Mouse (Mus musculus) heart, embryonic 16.5 days (tissue): ENCODE data around the gene Ddt. TPM values are rescaled to one million over a fixed set of nuclear protein-coding genes. Genes with fewer than 3 reads are reported as not detected.
A peak's percentile ranks its signal among the peaks of the same experiment; 100 is the strongest.
"Not testable (repeated sequence)": the region's sequence is repeated elsewhere in the genome, so short reads cannot be mapped to it uniquely, and the experiment has no call there.

Source experiments
- ATAC-seq: fragments of 200-750 bp; cut with Nextera tagmentation; replicated peaks from 2 replicates; pipeline ENCODE4 v1.8.0; 2017; ENCODE audit warnings: moderate number of reproducible peaks; ENCODE audit not compliant: insufficient read depth, low FRiP score; ENCODE audit errors: extremely low read depth
- H3K27ac ChIP-seq: fragments of 300-500 bp; sonication (generic); 2 replicates; pipeline ENCODE4 v1.5.1; 2014; ENCODE audit warnings: mild to moderate bottlenecking, low read length, control low read depth, moderate library complexity
- H3K27me3 ChIP-seq: fragments of 300-500 bp; sonication (generic); 2 replicates; pipeline ENCODE4 v1.6.1; 2014; ENCODE audit warnings: low read length, mixed read lengths; ENCODE audit not compliant: control insufficient read depth, insufficient read depth
- H3K36me3 ChIP-seq: fragments of 300-500 bp; sonication (generic); 2 replicates; pipeline ENCODE4 v1.6.1; 2014; ENCODE audit not compliant: control insufficient read depth, insufficient read depth
- H3K4me1 ChIP-seq: fragments of 300-500 bp; sonication (generic); 2 replicates; pipeline ENCODE4 v1.6.1; 2014; ENCODE audit warnings: low read length, mixed read lengths; ENCODE audit not compliant: control insufficient read depth, insufficient read depth
- H3K4me2 ChIP-seq: fragments of 300-500 bp; sonication (generic); 2 replicates; pipeline ENCODE4 v1.6.1; 2014; ENCODE audit warnings: low read depth, mild to moderate bottlenecking, control low read depth, low read length
- H3K4me3 ChIP-seq: fragments of 300-500 bp; sonication (generic); 2 replicates; pipeline ENCODE4 v1.5.1; 2014; ENCODE audit warnings: mild to moderate bottlenecking, control low read depth, low read length
- H3K9ac ChIP-seq: fragments of 300-500 bp; sonication (generic); 2 replicates; pipeline ENCODE4 v1.6.1; 2014; ENCODE audit warnings: low read length, control low read depth
- H3K9me3 ChIP-seq: fragments of 300-500 bp; sonication (generic); replicated peaks from 2 replicates; pipeline ENCODE4 v1.6.1; 2016; ENCODE audit warnings: low read length; ENCODE audit not compliant: control insufficient read depth
- WGBS: fragments of 180-500 bp; shearing (Covaris S2); extraction: QIAGEN DNeasy Blood & Tissue Kit; methylation state at CpG from one replicate; pipeline ENCODE4 v1.1.7; 2014; 5-methylcytosine and 5-hydroxymethylcytosine counted together
- polyA plus RNA-seq: library from polyadenylated mRNA; unstranded; fragments of >200 nt; fragmentation: Nextera tagmentation; extraction: Ambion mirVana; gene quantifications from 2 replicates; pipeline ENCODE4 v1.2.1, GENCODE M21; 2015

Ddt gene
- polyA plus RNA-seq, 1 experiment from 2014 or later, result 42.8 TPM

DNA sequence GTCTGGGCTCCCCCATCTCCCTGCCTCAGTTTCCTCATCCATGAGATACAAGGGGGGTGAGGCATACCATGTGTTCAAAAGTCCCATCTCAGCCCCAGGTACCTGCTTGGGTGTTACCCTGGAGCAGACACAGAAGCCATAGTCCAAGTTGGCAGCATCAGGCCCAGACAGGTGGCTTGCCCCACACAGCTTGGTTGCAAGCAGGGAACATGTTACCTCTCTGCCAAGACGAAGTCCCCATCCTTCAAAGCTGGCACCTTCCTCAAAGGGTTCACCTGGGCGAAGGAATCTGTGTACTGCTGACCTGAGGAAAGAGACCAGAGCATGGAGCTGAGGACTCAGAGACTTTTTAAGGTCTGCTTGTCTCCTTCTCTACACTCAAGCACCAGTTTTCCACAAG, 4.7 kb upstream of the Ddt start:
- WGBS, result 76% methylated on average over 2 of the region's 2 CpGs
- no peak for ATAC-seq
- H3K27me3 ChIP-seq, result no peaks in the 10 kb centered on the region; the same call in 1 of the 2 replicates

DNA sequence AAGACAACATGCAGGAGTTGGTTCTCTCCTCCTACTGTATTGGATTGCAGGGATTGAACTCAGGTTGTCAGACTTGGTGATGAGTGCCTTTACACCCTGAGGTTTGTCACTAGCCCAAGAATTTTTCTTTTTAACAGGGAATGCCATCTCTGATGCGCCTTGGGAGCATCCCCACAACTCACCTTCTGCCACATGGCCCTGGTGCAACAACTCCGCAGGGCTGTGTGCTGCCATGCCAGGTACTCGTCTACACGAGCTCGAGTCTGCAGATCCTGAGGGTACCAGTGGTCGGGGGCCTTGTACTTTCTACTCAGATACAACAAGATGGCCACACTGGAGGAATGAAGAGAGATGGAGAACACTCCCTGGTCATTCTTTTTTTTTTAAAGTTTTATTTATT, 3.3 kb upstream of the Ddt start:
- H3K4me3 ChIP-seq, result no peak overlapping the region
- no peaks in the 10 kb centered on the region; the same call in 1 of the 2 replicates for H3K9me3 ChIP-seq
- no peak overlapping the region for H3K4me2 ChIP-seq
- 82% methylated on average over 6 of the region's 6 CpGs for WGBS
- H3K27ac ChIP-seq, result no peak overlapping the region
- no peaks in the 10 kb centered on the region; the same call in 1 of the 2 replicates for H3K27me3 ChIP-seq
- no peaks in the 10 kb centered on the region for H3K36me3 ChIP-seq
- peaks cover 13% of the 10 kb centered on the region for H3K4me1 ChIP-seq
- ATAC-seq, result no peak
- no peak overlapping the region for H3K9ac ChIP-seq

More for the DNA sequence above, 4.7 kb upstream of the Ddt start:
- Histone ChIP-seq H3K36me3 (no peaks in the 10 kb centered on the region), H3K4me2 (no peak overlapping the region), H3K4me1 (peaks cover 7% of the 10 kb centered on the region), H3K4me3 (no peak overlapping the region), H3K27ac (no peak overlapping the region), H3K9me3 (no peaks in the 10 kb centered on the region; the same call in 1 of the 2 replicates), H3K9ac (no peak overlapping the region)

DNA sequence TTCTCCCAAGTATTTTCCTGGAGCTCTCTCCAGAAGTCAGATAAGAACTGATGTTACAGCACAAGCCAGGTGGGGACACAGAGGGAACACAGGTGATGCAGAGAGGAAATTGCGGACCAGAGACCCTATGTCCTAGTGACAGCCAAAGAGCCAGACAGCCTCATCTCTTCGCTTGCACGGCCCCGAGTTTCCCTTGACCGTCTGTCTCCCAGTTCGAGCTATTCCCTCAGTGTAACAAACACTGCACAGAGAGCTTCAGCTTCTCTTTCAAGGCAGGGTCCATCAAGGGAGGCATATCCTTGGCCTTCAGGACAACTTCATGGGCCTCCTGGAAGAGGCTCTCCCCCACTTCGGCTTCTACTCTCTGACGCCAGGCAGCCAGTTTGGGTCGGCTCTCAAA, 1.4 kb upstream of the Ddt start:
- H3K4me3 ChIP-seq, result no peak overlapping the region
- no peak overlapping the region for H3K4me2 ChIP-seq
- H3K4me1 ChIP-seq, result peaks cover 5% of the 10 kb centered on the region; the same call in 1 of the 2 replicates
- no peak overlapping the region for H3K27ac ChIP-seq
- no peak for ATAC-seq
- WGBS, result 81% methylated on average over 9 of the region's 9 CpGs
- H3K9ac ChIP-seq, result no peak overlapping the region
- no peaks in the 10 kb centered on the region; the same call in 1 of the 2 replicates for H3K9me3 ChIP-seq
- no peaks in the 10 kb centered on the region; the same call in 1 of the 2 replicates for H3K27me3 ChIP-seq
- no peaks in the 10 kb centered on the region for H3K36me3 ChIP-seq

DNA sequence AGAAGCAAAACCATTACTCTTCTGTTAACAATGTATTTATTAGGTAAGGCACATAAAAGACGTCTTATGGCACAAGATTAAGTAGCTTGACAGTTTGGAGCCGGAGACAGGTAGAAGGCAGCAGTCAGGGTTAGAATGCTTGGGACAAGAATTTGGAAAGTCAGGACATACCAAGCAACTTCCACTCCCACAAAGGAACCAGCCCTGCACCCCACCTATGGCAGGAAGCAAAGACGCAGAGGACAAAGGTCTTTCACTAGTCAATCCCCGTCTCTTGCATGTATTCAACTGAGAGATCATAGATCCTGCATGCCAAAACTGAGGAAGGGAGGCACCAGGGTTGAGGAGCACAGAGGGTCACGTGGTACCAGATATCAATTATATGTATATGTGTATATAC, 888 bp upstream of the Ddt start:
- H3K27me3 ChIP-seq, result no peaks in the 10 kb centered on the region; the same call in 1 of the 2 replicates
- peaks cover 5% of the 10 kb centered on the region; the same call in 1 of the 2 replicates for H3K4me1 ChIP-seq
- no peaks in the 10 kb centered on the region; the same call in 1 of the 2 replicates for H3K9me3 ChIP-seq
- ATAC-seq, result no peak
- WGBS, result 88% methylated on average over 5 of the region's 5 CpGs
- no peak overlapping the region for H3K27ac ChIP-seq
- H3K4me2 ChIP-seq, result no peak overlapping the region
- H3K4me3 ChIP-seq, result no peak overlapping the region
- no peaks in the 10 kb centered on the region for H3K36me3 ChIP-seq
- H3K9ac ChIP-seq, result no peak overlapping the region

- not testable (repeated sequence) for H3K4me1 ChIP-seq, H3K27ac ChIP-seq, H3K36me3 ChIP-seq, H3K4me2 ChIP-seq, H3K4me3 ChIP-seq, ATAC-seq, H3K9ac ChIP-seq, H3K9me3 ChIP-seq, H3K27me3 ChIP-seq
- 25% methylated on average over 5 of the region's 5 CpGs for WGBS
Observed at GRCm38 (mm10) chr10:75767756-75768155, 5.5 kb downstream of the Ddt start.

- no peak for ATAC-seq
- Histone ChIP-seq H3K36me3 (no peaks in the 10 kb centered on the region), H3K4me1 (peaks cover 2% of the 10 kb centered on the region; the same call in 1 of the 2 replicates), H3K27ac (no peak overlapping the region), H3K9me3 (no peaks in the 10 kb centered on the region), H3K4me3 (no peak overlapping the region), H3K27me3 (0 out of 2 replicates have a peak, but pooled peaks cover 3% of the 10 kb centered on the region), H3K9ac (no peak overlapping the region), H3K4me2 (no peak overlapping the region)
- 82% methylated on average over 6 of the region's 6 CpGs for WGBS
Observed at GRCm38 (mm10) chr10:75766856-75767255, 6.4 kb downstream of the Ddt start.

- peak; percentile 14; the same call in 1 of the 2 replicates for ATAC-seq
- Histone ChIP-seq H3K27ac (peak overlapping the region; percentile 41), H3K27me3 (0 out of 2 replicates have a peak, but pooled peaks cover 3% of the 10 kb centered on the region), H3K4me2 (peak overlapping the region; percentile 72), H3K9ac (peak overlapping the region; percentile 79), H3K4me3 (peak overlapping the region; percentile 84), H3K36me3 (peaks cover 5% of the 10 kb centered on the region; the same call in 1 of the 2 replicates), H3K9me3 (no peaks in the 10 kb centered on the region), H3K4me1 (peaks cover 2% of the 10 kb centered on the region; the same call in 1 of the 2 replicates)
- under 1% methylated on average over 27 of the region's 27 CpGs for WGBS
Observed at GRCm38 (mm10) chr10:75764519-75765473, 8.4 kb downstream of the Ddt start.

- Histone ChIP-seq H3K36me3 (peaks cover 5% of the 10 kb centered on the region; the same call in 1 of the 2 replicates), H3K9me3 (no peaks in the 10 kb centered on the region), H3K4me1 (peaks cover 2% of the 10 kb centered on the region; the same call in 1 of the 2 replicates), H3K27ac (peak within 1 kb of the TSS; percentile 58), H3K9ac (peak within 1 kb of the TSS; percentile 79), H3K4me3 (peak within 1 kb of the TSS; percentile 84), H3K4me2 (peak within 1 kb of the TSS; percentile 93), H3K27me3 (0 out of 2 replicates have a peak, but pooled peaks cover 3% of the 10 kb centered on the region)
- under 1% methylated on average over 61 of the region's 61 CpGs for WGBS
- ATAC-seq, result peak; percentile 98
Observed at GRCm38 (mm10) chr10:75763682-75764518, 9.3 kb downstream of the Ddt start, which contains the start of gene Cabin1. Gene Cabin1 (minus strand): TSS chr10:75764341.
